ENCODE assay signal across 9 mouse cellular contexts in the genomic region with DNA sequence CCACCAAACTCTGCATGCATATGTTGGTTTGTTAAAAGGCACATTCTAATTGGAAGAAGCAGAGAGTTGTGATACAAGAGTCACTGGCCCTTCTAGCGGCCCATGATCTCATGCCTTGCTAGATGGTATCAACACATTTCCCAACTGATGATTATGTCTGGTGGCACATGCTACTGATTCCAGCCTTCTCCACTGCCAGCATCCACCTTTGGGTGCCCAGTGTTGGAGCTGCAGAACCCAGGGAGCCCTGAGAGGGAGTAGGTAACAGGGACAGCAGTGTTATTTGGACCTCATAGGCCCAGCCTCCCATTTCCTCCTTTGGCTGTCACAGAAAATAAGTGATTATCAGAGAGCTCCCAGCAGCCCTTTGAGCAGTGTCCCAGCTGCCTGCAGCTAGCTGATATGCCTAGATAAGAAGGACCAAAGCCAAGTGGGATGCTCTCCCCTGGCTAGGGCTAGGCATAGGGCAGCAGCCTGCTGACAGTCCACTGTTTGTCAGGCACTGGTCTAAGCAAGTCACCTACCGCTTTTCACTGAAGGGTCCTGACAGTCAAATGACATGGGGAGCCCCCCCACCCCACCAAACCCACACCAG. TPM values are rescaled to one million over a fixed set of nuclear protein-coding genes. Genes with fewer than 3 reads are reported as not detected.
DNase-seq lines count a peak whose midpoint lies in the region; ATAC-seq and TF ChIP-seq lines count a peak whose summit lies in the region.
"Had no signal": no experiment of that assay in that cellular context is flagged by ENCODE, and none has a peak within 500 bp of the region (broad histone marks: within the 10 kb centered on the region; RNA-seq: fewer than 3 reads in every experiment).

No protein-coding gene starts in this region.

- WGBS in midbrain, embryonic 11.5 days: 93% methylated on average over 2 of the region's 2 CpGs
- WGBS in midbrain, embryonic 14.5 days: 90% methylated on average over 2 of the region's 2 CpGs
- WGBS in liver, embryonic 14.5 days (ENCODE audit: insufficient replicate concordance): 18% methylated on average over 2 of the region's 2 CpGs
- WGBS in stomach, embryonic 16.5 days: 89% methylated on average over 2 of the region's 2 CpGs

- DNase-seq in midbrain, embryonic 11.5 days (ENCODE audit: low spot score, missing footprints): no peak
- DNase-seq in midbrain, embryonic 14.5 days: no peak
- DNase-seq in heart, postnatal 14 days: peak; percentile 17 to 23
- peak; percentile 95 to 97 (median 95) for DNase-seq in liver, embryonic 14.5 days (ENCODE audit: low read depth in 3 of 3, low spot score in 3 of 3)
- no peak for DNase-seq in gastrocnemius, postnatal 25 days
- no peak for DNase-seq in frontal cortex, postnatal 25 days (ENCODE audit: low spot score in 2 of 2)
- no peak for DNase-seq in gastrocnemius, postnatal 10 days

- peak; percentile 99 for TF ChIP-seq EP300 in liver, embryonic 14.5 days (IDR thresholded peaks at IDR 0.05; ENCODE audit: low read depth)

- no peak overlapping the region for H3K27ac ChIP-seq in midbrain, embryonic 11.5 days (ENCODE audit: low read depth, low read length)
- no peak overlapping the region for H3K27ac ChIP-seq in midbrain, embryonic 14.5 days (replicated peaks; ENCODE audit: low read depth, low read length)
- peak overlapping the region; percentile 100 for H3K27ac ChIP-seq in liver, embryonic 14.5 days
- 0 out of 2 replicates have a peak overlapping the region, but pooled peaks have one; percentile 30 for H3K27ac ChIP-seq in stomach, embryonic 16.5 days (ENCODE audit: low read length)

- ATAC-seq in midbrain, embryonic 11.5 days (ENCODE audit: low FRiP score): 0 out of 2 replicates have a peak, but pooled peaks have one; percentile 48
- ATAC-seq in midbrain, embryonic 14.5 days (ENCODE audit: low FRiP score, low TSS enrichment): no peak
- peak; percentile 99 for ATAC-seq in liver, embryonic 14.5 days (ENCODE audit: insufficient read depth)
- ATAC-seq in stomach, embryonic 16.5 days (ENCODE audit: insufficient read depth, low FRiP score): peak; percentile 67
- ATAC-seq: Patski had no signal

- no peak overlapping the region for H3K4me3 ChIP-seq in midbrain, embryonic 11.5 days (ENCODE audit: low read depth, low read length)
- no peak overlapping the region for H3K4me3 ChIP-seq in midbrain, embryonic 14.5 days (replicated peaks; ENCODE audit: low read depth, low read length)
- H3K4me3 ChIP-seq in liver, embryonic 14.5 days (ENCODE audit: insufficient read depth in 1 of 2, low read depth in 2 of 2, low read length in 2 of 2): peak overlapping the region in 1 of 2 experiments; percentile 28; a peak in 1 of 4 replicates
- no peak overlapping the region for H3K4me3 ChIP-seq in stomach, embryonic 16.5 days (replicated peaks; ENCODE audit: low read length)

- H3K4me1 ChIP-seq in midbrain, embryonic 11.5 days (ENCODE audit: control insufficient read depth, insufficient read depth, low read length): no peaks in the 10 kb centered on the region
- H3K4me1 ChIP-seq in midbrain, embryonic 14.5 days (ENCODE audit: control insufficient read depth, insufficient read depth, low read length): peaks cover 27% of the 10 kb centered on the region
- H3K4me1 ChIP-seq in liver, embryonic 14.5 days (replicated peaks; ENCODE audit: control insufficient read depth in 2 of 2, insufficient read depth in 2 of 2, low read length in 1 of 2): peaks cover 84 to 94% of the 10 kb centered on the region in 2 experiments
- H3K4me1 ChIP-seq in stomach, embryonic 16.5 days (ENCODE audit: control insufficient read depth, insufficient read depth, low read length): peaks cover 11% of the 10 kb centered on the region; the same call in 1 of the 2 replicates

- no peak overlapping the region for H3K9ac ChIP-seq in midbrain, embryonic 11.5 days (ENCODE audit: low read length)
- H3K9ac ChIP-seq in midbrain, embryonic 14.5 days (replicated peaks; ENCODE audit: low read length): no peak overlapping the region
- peak overlapping the region; percentile 79 for H3K9ac ChIP-seq in liver, embryonic 14.5 days (replicated peaks)
- no peak overlapping the region for H3K9ac ChIP-seq in stomach, embryonic 16.5 days (ENCODE audit: low read length)

- no peak overlapping the region for H3K4me2 ChIP-seq in midbrain, embryonic 11.5 days
- H3K4me2 ChIP-seq in midbrain, embryonic 14.5 days (ENCODE audit: low read length): no peak overlapping the region
- H3K4me2 ChIP-seq in liver, embryonic 14.5 days (ENCODE audit: low read depth): peak overlapping the region; percentile 76
- H3K4me2 ChIP-seq in stomach, embryonic 16.5 days (ENCODE audit: low read depth, low read length): no peak overlapping the region

- intact Hi-C loops in heart, postnatal 14 days (cut with DNase I): loop anchor here (5.0 kb wide), 1 partner anchor 44 kb away; the partner anchor contains the start of gene Mvb12b

- no peaks in the 10 kb centered on the region for H3K9me3 ChIP-seq in midbrain, embryonic 11.5 days (ENCODE audit: control insufficient read depth, low read length)
- H3K9me3 ChIP-seq in midbrain, embryonic 14.5 days (ENCODE audit: control insufficient read depth, low read length): no peaks in the 10 kb centered on the region
- no peaks in the 10 kb centered on the region for H3K9me3 ChIP-seq in liver, embryonic 14.5 days (ENCODE audit: control insufficient read depth, low read length)
- H3K9me3 ChIP-seq in stomach, embryonic 16.5 days (replicated peaks; ENCODE audit: control insufficient read depth, low read length): no peaks in the 10 kb centered on the region

- H3K27me3 ChIP-seq in midbrain, embryonic 11.5 days (ENCODE audit: control insufficient read depth, insufficient read depth, low read length): no peaks in the 10 kb centered on the region
- H3K27me3 ChIP-seq in midbrain, embryonic 14.5 days (ENCODE audit: control insufficient read depth, insufficient read depth, low read length): no peaks in the 10 kb centered on the region
- no peaks in the 10 kb centered on the region for H3K27me3 ChIP-seq in liver, embryonic 14.5 days (ENCODE audit: control insufficient read depth, insufficient read depth, low read length)
- no peaks in the 10 kb centered on the region for H3K27me3 ChIP-seq in stomach, embryonic 16.5 days (ENCODE audit: control insufficient read depth, insufficient read depth, low read length)
- H3K27me3 ChIP-seq: Patski had no signal

- peak; percentile 50 for TF ChIP-seq CTCF in liver, embryonic 14.5 days (IDR thresholded peaks at IDR 0.05; ENCODE audit: low read depth)

- H3K36me3 ChIP-seq in midbrain, embryonic 11.5 days (ENCODE audit: control insufficient read depth, insufficient read depth, low read length): no peaks in the 10 kb centered on the region
- peaks cover 8% of the 10 kb centered on the region; the same call in 1 of the 2 replicates for H3K36me3 ChIP-seq in midbrain, embryonic 14.5 days (ENCODE audit: control insufficient read depth, insufficient read depth, low read length)
- no peaks in the 10 kb centered on the region for H3K36me3 ChIP-seq in liver, embryonic 14.5 days (replicated peaks; ENCODE audit: control insufficient read depth, insufficient read depth, low read depth)
- H3K36me3 ChIP-seq in stomach, embryonic 16.5 days (ENCODE audit: control insufficient read depth, insufficient read depth, low read length): no peaks in the 10 kb centered on the region

RNA-seq across cellular contexts. Expression of gene Mvb12b, which starts 44.7 kb away (rescaled TPM):
- polyA plus RNA-seq in midbrain, embryonic 11.5 days (2014; fragmentation: Nextera tagmentation; extraction: Ambion mirVana): 36.6 and 38.1 TPM in 2 replicates
- polyA plus RNA-seq in midbrain, embryonic 14.5 days (2014; fragmentation: Nextera tagmentation; extraction: Ambion mirVana): 47.9 and 60.2 TPM in 2 replicates
- 10 to 100 TPM; 18.1 to 19.1 TPM for total RNA-seq in heart, postnatal 14 days (2021)
- polyA plus RNA-seq in liver, embryonic 14.5 days (2012; rRNA removed): 6.6 and 6.9 TPM in 2 replicates
- polyA plus RNA-seq in liver, embryonic 14.5 days (2014; fragmentation: Nextera tagmentation; extraction: Ambion mirVana): 8.3 and 11.3 TPM in 2 replicates
- polyA plus RNA-seq in stomach, embryonic 16.5 days (2015; fragmentation: Nextera tagmentation; extraction: Ambion mirVana): 8.5 and 11.9 TPM in 2 replicates
- 10 to 100 TPM; 18.6 to 23.0 TPM for total RNA-seq in gastrocnemius, postnatal 25 days (2021)
- total RNA-seq in gastrocnemius, postnatal 10 days (2021): 10 to 100 TPM; 27.8 to 28.6 TPM

Comparison
In these comparisons a context has a peak if more than half of its experiments do, and no peak if none do; other contexts are left out.
1. DNase-seq: peak in heart, postnatal 14 days (2 of 2) and liver, embryonic 14.5 days (3 of 3); none in midbrain, embryonic 11.5 days (single experiment), midbrain, embryonic 14.5 days (single experiment), gastrocnemius, postnatal 25 days (single experiment), frontal cortex, postnatal 25 days (0 of 2) and gastrocnemius, postnatal 10 days (single experiment).
2. H3K27ac ChIP-seq: peak in liver, embryonic 14.5 days (single experiment) and stomach, embryonic 16.5 days (single experiment); none in midbrain, embryonic 11.5 days (single experiment) and midbrain, embryonic 14.5 days (single experiment).